Mouse (Mus musculus) gonadal fat pad, adult 2 months (tissue): ENCODE results near the gene Carns1. TPM values are rescaled to one million over a fixed set of nuclear protein-coding genes. Genes with fewer than 3 reads are reported as not detected.
"Not testable (repeated sequence)": the region's sequence is repeated elsewhere in the genome, so short reads cannot be mapped to it uniquely, and the experiment has no call there.

Experiments
- DNase-seq: peaks from one replicate; pipeline ENCODE4 v3.0.0-alpha.2; 2012; ENCODE audit warnings: low read depth
- polyA plus RNA-seq: library from polyadenylated mRNA; depleted of rRNA; stranded (reverse); fragments of >200 nt; gene quantifications from 2 replicates; pipeline ENCODE4 v1.2.3, GENCODE M21; 2012

Gene Carns1
- polyA plus RNA-seq, 1 experiment = 10.0 TPM

GRCm38 (mm10) chr19:4150567-4151487 is 24.5 kb downstream of the Carns1 start:
- DNase-seq = no peak

- DNase-seq = no peak
Observed at GRCm38 (mm10) chr19:4149764-4150461, 25.4 kb downstream of the Carns1 start.

- DNase-seq = no peak
Observed at GRCm38 (mm10) chr19:4149283-4149682, 26.0 kb downstream of the Carns1 start.

- no peak for DNase-seq
Observed at GRCm38 (mm10) chr19:4148819-4149218, 26.5 kb downstream of the Carns1 start.

GRCm38 (mm10) chr19:4148491-4148806 is 26.8 kb downstream of the Carns1 start, which contains the start of gene Coro1b:
Coro1b (plus strand) TSS chr19:4148619.
- no peak for DNase-seq

GRCm38 (mm10) chr19:4147782-4148490 is 27.3 kb downstream of the Carns1 start:
- DNase-seq = no peak

GRCm38 (mm10) chr19:4147022-4147405 is 28.3 kb downstream of the Carns1 start:
- peak; percentile 59 for DNase-seq

- no peak for DNase-seq
Observed at GRCm38 (mm10) chr19:4146366-4147021, 28.8 kb downstream of the Carns1 start.

GRCm38 (mm10) chr19:4145936-4146335 is 29.3 kb downstream of the Carns1 start:
- DNase-seq = no peak

- no peak for DNase-seq
Observed at GRCm38 (mm10) chr19:4144550-4145498, 30.5 kb downstream of the Carns1 start.

GRCm38 (mm10) chr19:4143759-4144268 is 31.5 kb downstream of the Carns1 start, which contains the start of gene Cabp4:
Cabp4 (minus strand) TSS chr19:4144033.
- DNase-seq = no peak

GRCm38 (mm10) chr19:4142416-4143173 is 32.7 kb downstream of the Carns1 start:
- no peak for DNase-seq

- no peak for DNase-seq
Observed at GRCm38 (mm10) chr19:4140147-4140546, 35.1 kb downstream of the Carns1 start.

GRCm38 (mm10) chr19:4139446-4139845 is 35.8 kb downstream of the Carns1 start, which contains the start of gene Gpr152:
Gpr152 (plus strand) TSS chr19:4139787.
- no peak for DNase-seq

- DNase-seq = no peak
Observed at GRCm38 (mm10) chr19:4137913-4138312, 37.4 kb downstream of the Carns1 start.

GRCm38 (mm10) chr19:4136463-4136862 is 38.8 kb downstream of the Carns1 start:
- no peak for DNase-seq

GRCm38 (mm10) chr19:4135963-4136345 is 39.3 kb downstream of the Carns1 start:
- DNase-seq = not testable (repeated sequence)

GRCm38 (mm10) chr19:4135229-4135962 is 39.9 kb downstream of the Carns1 start:
- DNase-seq = not testable (repeated sequence)

- no peak for DNase-seq
Observed at GRCm38 (mm10) chr19:4134354-4134753, 40.9 kb downstream of the Carns1 start.
